Mouse (Mus musculus): ENCODE measurements around the gene Traip.

DNA sequence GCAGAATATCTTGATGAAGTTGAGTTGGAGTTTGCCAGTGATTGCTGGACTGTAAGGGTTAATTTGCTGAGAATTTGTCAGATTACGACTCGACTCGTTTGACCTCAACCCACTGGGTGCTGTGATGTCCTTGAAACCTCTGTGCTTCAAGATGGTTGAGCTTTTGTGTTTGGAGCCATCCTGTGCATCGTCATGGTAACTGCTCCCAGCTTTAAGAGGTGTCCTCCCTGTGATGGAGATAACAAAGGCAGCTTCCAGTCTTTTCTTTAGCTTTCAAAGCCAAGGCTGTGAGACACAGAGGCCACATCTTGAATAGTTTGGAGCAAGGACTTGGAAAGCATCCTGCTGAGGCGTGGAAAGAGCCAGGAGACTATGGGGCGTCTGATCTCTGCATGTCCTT, 7.2 kb downstream of the Traip start:
- no peak for TF ChIP-seq CTCF (IDR thresholded peaks at IDR 0.05; ENCODE audit: low read depth)
- TF ChIP-seq EP300 (IDR thresholded peaks at IDR 0.05; ENCODE audit: low read depth), result no peak
